Mouse (Mus musculus) cerebellum, adult 8-10 months (tissue): Measurements from ENCODE around the gene Iba57.

Experiments used
- DNase-seq: peaks from one replicate; pipeline ENCODE4 v3.0.0; 2022

The Iba57 gene

GRCm38 (mm10) chr11:59170549-59170948 lies 7.0 kb upstream of the Iba57 start:
- DNase-seq: no peak

- no peak for DNase-seq
These were observed 6.3 kb upstream of the Iba57 start for GRCm38 (mm10) chr11:59169807-59170206.

- DNase-seq: no peak
These were observed 2.2 kb upstream of the Iba57 start for GRCm38 (mm10) chr11:59165616-59166241.

GRCm38 (mm10) chr11:59164384-59164783 lies 845 bp upstream of the Iba57 start:
- DNase-seq: no peak

GRCm38 (mm10) chr11:59162443-59163254 lies 890 bp downstream of the Iba57 start:
- DNase-seq: no peak

DNA sequence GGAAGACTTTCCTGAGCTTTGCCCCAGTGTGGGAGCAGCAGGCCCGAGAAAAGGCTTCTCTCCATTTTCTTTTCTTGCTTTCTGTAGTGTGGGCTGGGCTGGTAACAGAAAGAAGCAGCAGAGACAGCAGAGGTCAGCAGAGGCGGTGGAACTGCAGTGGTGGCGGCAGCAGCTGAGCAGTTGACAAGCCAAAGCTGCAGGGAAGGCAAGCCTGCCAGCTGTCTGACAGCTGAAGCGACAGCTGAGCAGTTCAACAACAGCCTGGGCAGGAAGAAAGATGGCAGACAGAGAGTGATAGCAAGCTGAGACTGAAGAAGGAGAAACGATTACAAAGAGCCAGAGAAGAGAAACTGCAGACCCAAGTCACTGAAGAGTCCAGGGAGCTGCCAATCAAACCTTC lies 2.1 kb downstream of the Iba57 start:
- no peak for DNase-seq

- no peak for DNase-seq
These were observed 4.0 kb downstream of the Iba57 start for GRCm38 (mm10) chr11:59159558-59159957.

DNA sequence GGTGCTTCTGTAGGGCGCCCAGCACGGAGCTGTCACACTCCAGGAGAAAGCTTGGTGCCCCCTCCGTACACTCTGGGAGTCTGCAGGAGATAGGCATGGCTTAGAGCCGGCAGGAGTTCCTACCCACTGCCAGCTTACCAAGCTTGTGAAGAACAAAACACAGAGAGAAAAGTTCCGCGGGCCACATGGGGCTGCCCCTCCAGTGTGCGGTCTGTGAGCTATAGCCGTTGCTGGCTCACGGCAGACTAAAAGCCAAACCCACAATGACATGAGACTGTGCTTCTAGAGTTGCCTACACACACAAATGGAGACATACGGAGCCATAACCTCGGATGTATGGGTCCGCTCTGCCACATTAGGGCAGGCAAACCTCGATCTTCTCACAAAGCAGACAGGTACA lies 4.4 kb downstream of the Iba57 start:
- no peak for DNase-seq

DNA sequence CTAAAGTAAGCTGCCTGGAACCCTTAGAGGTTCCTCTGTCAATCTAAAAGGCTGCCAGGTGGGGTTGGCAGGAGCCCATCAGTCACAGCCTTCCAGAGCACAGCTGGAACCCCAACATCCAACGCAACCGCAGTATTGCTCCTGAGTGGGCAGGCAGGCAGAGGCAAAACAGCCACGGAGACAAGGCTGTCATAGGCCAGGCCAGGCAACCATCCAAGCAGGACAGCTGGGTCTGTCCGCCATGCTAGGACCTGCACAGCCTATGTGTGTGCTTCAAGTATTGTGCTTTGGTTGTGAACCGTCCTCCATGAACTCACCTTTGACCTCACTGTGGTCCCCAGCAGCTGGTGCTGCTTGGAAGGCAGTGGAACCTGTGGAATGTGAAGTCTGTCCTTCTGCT lies 7.6 kb downstream of the Iba57 start:
- DNase-seq: no peak

DNA sequence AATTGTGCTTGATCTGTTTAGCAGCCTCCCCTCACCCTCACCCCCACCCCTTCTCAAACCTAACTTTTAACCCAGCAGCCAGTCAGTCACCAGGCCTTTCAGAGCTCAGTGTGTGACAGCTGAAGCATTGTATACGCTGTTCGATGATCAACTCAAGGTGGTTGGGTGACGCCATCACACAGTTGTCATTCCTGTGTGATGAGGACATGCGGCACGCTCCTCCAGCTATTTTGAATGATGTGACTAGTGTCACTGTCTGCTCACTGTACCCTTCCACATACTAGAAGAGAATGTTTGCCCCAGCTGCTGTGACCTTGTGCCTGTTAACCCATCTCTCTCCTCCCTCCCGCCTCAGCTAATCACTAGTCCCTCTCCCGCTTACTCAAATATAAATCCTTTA lies 9.3 kb downstream of the Iba57 start:
- no peak for DNase-seq

- DNase-seq: no peak
These were observed 11.8 kb downstream of the Iba57 start for GRCm38 (mm10) chr11:59151729-59152128.

DNA sequence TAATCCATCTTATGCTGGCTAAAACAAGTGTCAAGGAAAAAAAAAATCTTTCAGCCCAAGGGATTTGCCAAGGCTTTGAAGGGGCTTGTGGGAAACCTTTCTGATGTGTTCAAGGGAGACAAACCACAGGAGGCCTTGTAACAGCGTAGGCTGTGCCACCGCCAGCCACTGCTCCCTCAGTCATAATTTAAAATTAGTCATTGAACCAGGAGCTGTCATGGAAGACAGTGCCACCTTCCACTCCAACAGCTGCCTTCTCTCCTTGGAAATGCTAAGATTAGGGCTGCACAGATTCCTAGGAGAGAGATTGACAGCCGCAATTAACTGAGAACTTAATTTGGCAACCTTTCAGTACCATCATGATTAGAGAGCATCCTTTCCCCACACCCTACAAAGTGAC lies 14.2 kb downstream of the Iba57 start:
- DNase-seq: no peak

GRCm38 (mm10) chr11:59142962-59143361 lies 20.6 kb downstream of the Iba57 start:
- DNase-seq: no peak

GRCm38 (mm10) chr11:59141772-59142370 lies 21.7 kb downstream of the Iba57 start:
- no peak for DNase-seq

DNA sequence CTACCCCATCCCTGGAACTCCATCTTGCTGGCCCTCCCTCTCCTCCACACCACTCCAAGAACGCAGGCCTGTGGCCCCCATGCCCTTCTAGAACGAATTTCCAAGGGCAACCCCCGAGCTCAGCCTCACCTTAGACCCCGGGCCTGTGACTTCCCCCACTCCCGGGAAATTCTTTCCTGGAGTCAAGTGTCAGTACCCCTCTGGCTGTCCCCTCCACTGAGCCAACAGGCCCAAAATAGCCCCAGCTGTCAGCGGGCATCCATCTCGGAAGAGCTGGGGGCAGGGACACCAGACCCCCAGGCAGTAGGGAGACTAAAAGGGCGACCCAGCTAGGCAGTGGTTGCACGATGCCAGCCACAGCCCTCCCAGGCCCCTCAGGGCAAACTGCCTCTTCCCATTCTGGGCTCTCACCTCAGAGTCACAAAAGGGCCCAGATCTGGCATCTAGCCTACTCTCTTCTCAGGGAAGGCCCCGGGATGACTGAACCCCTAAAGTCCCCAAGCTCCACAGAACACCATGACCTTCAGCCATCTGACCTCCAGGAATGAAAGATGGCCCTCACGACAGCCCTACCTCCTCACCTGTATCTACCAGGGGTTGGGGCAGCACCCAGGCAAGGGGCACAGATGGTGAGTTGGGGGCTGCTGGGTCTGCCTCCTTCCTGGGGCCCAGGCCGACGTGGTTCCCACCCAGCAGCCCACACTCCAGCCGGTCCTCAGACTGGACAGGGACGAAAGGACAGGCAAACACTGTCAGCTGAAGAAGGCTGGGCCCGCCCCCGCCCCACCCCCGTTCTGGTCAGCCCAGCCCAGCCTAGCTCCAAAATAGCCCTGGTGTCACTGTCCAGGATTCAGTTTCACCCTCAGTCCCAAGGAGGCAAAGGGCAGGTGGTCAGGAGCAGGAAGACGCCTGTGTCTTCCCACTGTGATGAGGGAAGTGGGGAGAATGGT lies 24.7 kb downstream of the Iba57 start:
- DNase-seq: no peak

DNA sequence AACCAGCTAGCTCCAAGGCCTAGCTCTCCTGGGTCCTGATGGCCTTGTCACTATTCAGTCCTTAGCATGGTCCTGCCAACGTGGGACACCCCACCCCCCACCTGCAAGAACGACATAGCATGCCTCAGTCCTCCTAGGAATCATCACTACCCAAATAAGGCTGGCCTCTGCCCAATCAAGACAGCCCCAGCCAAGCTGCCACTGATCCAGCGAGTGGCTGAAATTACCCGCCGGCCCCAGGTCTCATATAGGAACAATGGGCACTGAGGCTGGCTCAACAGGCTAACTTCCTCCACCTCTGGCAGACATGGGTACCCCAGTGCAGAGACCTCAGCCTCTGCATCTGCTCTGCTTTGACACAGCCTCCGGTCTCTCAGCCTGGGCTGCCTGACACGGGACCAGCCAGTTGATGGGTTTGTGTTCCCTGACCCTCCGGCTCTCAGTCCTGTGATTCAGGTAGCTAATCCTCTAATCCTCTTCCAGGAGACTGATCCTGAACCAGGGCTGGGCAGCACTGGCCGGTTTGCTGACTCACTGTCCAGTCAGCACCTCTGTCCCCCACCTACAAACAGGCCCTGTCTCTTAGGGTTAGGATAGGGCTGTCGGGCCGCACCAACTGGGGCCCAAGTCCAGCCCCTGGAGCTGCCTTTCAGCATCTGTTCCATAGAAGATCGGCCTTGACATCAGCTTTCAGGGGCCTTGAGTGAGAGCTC lies 26.4 kb downstream of the Iba57 start:
- DNase-seq: no peak

DNA sequence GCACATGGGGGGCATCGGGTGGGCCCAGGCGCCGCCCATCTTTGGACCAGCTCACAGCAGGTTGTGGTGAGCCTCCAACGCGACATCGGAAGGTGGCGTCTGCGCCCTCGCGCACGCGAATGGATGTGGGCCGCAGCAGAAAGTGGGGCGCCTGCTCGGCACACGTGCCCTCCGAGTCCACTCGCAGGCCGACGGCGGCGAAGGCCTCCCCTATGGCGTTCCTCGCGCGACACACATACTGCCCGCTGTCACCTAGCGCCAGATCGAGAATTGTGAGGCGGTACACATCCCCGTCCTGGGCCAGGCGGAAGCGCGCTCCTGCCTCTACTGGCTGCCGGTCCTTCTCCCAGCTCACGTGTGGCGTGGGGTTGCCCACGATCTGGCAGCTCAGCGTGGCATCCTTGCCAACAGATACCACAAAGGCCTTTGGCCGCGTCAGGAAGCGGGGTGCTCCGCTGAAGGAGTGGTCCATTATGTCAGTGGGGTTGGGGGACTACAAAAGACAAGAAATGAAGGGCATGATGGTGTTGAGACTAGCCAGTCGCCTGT lies 27.6 kb downstream of the Iba57 start, which contains the start of gene Obscn:
Obscn (minus strand) TSS at position 499 of the 549 bp plus-strand sequence.
- DNase-seq: no peak

DNA sequence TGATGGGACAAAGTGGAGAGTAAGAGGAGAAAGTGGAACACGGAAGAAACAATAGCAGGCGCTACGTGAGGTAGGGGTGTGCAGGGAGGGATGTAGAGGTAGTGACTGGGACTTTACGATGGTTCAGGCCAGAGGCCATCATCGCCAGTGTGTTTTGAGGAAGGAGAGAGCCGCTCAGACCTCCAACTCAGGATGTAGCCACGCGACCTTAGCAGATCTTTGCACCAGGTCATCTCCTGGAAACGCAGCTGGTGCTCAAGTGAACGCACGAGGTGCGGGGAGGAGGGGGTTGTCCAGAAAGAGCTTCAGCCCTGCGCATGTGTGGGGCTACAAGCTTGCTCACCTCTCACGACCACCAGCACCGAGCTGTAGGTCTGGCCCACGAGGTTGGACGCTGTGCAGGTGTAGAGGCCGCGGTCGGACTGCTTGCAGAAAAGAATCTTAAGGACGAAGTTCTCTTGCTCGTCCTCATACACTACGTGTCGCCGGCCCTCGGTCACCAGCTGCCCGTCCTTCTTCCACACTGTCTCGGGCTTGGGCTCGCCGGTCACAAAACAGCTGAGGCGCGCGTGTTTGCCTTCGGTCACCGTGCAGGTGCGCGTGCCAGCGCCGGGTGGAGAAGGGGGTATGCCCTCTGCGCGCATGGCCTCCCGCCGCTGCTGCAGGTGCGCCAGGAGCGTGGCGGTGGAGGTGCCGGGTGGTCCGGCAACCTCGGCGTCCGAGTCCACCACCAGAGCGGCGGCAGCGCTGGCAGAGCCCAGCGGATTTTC lies 28.3 kb downstream of the Iba57 start:
- no peak for DNase-seq

GRCm38 (mm10) chr11:59134373-59134997 lies 29.1 kb downstream of the Iba57 start:
- no peak for DNase-seq

GRCm38 (mm10) chr11:59132065-59132464 lies 31.5 kb downstream of the Iba57 start:
- DNase-seq: no peak
